Mouse (Mus musculus): Measurements from ENCODE around the gene Prrxl1. TPM values are rescaled to one million over a fixed set of nuclear protein-coding genes. Genes with fewer than 3 reads are reported as not detected.

The Prrxl1 gene
- total RNA-seq (2021): not detected
- long read RNA-seq, experiment 1: 0 reads
- long read RNA-seq, experiment 2: 0 reads

- intact Hi-C loops (cut with DNase I): no loop called here
- DNase-seq: peak; percentile 7 to 13
Observed at GRCm38 (mm10) chr14:32599290-32600041, at the start of gene Prrxl1. Gene Prrxl1 (plus strand): TSS chr14:32599407.

GRCm38 (mm10) chr14:32551854-32552253 lies 47.4 kb upstream of the Prrxl1 start:
- intact Hi-C loops (cut with DNase I): no loop called here
- no peak for DNase-seq

- intact Hi-C loops (cut with DNase I): no loop called here
- DNase-seq: no peak
Observed at GRCm38 (mm10) chr14:32553198-32553903, 45.9 kb upstream of the Prrxl1 start.

- no peak for DNase-seq
- intact Hi-C loops (cut with DNase I): no loop called here
Observed at GRCm38 (mm10) chr14:32554860-32555526, 44.2 kb upstream of the Prrxl1 start.

GRCm38 (mm10) chr14:32561428-32561827 lies 37.8 kb upstream of the Prrxl1 start:
- DNase-seq: no peak
- intact Hi-C loops (cut with DNase I): no loop called here

- DNase-seq: no peak
- intact Hi-C loops (cut with DNase I): no loop called here
Observed at GRCm38 (mm10) chr14:32563661-32564060, 35.5 kb upstream of the Prrxl1 start.

GRCm38 (mm10) chr14:32572519-32572918 lies 26.7 kb upstream of the Prrxl1 start:
- intact Hi-C loops (cut with DNase I): no loop called here
- no peak for DNase-seq

- peak; percentile 12 to 44 for DNase-seq
- intact Hi-C loops (cut with DNase I): no loop called here
Observed at GRCm38 (mm10) chr14:32578420-32578819, 20.8 kb upstream of the Prrxl1 start.

- no peak for DNase-seq
- intact Hi-C loops (cut with DNase I): no loop called here
Observed at GRCm38 (mm10) chr14:32583696-32584095, 15.5 kb upstream of the Prrxl1 start.

GRCm38 (mm10) chr14:32587013-32587784 lies 12.0 kb upstream of the Prrxl1 start:
- DNase-seq: peak; percentile 66 to 82
- intact Hi-C loops (cut with DNase I): loop anchor here (2.0 kb wide), 1 partner anchor 56 kb away; no protein-coding TSS in a partner anchor

GRCm38 (mm10) chr14:32590377-32590776 lies 8.8 kb upstream of the Prrxl1 start:
- no peak for DNase-seq
- intact Hi-C loops (cut with DNase I): no loop called here

- DNase-seq: peak; percentile 81 to 82
- intact Hi-C loops (cut with DNase I): no loop called here
Observed at GRCm38 (mm10) chr14:32597232-32598231, 1.7 kb upstream of the Prrxl1 start.

- no peak for DNase-seq
- intact Hi-C loops (cut with DNase I): no loop called here
Observed at GRCm38 (mm10) chr14:32598437-32599219, 579 bp upstream of the Prrxl1 start.

GRCm38 (mm10) chr14:32600110-32600509 lies 903 bp downstream of the Prrxl1 start:
- intact Hi-C loops (cut with DNase I): no loop called here
- DNase-seq: no peak

GRCm38 (mm10) chr14:32605508-32605907 lies 6.3 kb downstream of the Prrxl1 start:
- no peak for DNase-seq
- intact Hi-C loops (cut with DNase I): loop anchor here (5.0 kb wide), 1 partner anchor 197 kb away; no protein-coding TSS in a partner anchor

- DNase-seq: no peak
- intact Hi-C loops (cut with DNase I): loop anchor here (5.0 kb wide), 1 partner anchor 196 kb away; no protein-coding TSS in a partner anchor
Observed at GRCm38 (mm10) chr14:32606316-32606715, 7.1 kb downstream of the Prrxl1 start.

- intact Hi-C loops (cut with DNase I): loop anchor here (5.0 kb wide), 1 partner anchor 193 kb away; no protein-coding TSS in a partner anchor
- peak; percentile 35 to 61 for DNase-seq
Observed at GRCm38 (mm10) chr14:32609392-32609791, 10.2 kb downstream of the Prrxl1 start.

GRCm38 (mm10) chr14:32617253-32617652 lies 18.0 kb downstream of the Prrxl1 start:
- intact Hi-C loops (cut with DNase I): loop anchor here (5.0 kb wide), 1 partner anchor 415 kb away; no protein-coding TSS in a partner anchor
- DNase-seq: no peak
